Mouse (Mus musculus) left cerebral cortex, adult 8-10 months (tissue): ENCODE measurements around the gene Anks1. TPM values are rescaled to one million over a fixed set of nuclear protein-coding genes. Genes with fewer than 3 reads are reported as not detected.
"Not testable (repeated sequence)": the region's sequence is repeated elsewhere in the genome, so short reads cannot be mapped to it uniquely, and the experiment has no call there.

Source experiments
- DNase-seq, 2 experiments: peaks; one replicate each; pipeline ENCODE4 v3.0.0; 2022; ENCODE audit warnings: low spot score in 2 of 2
- total RNA-seq, 4 experiments: library from RNA; stranded (reverse); gene quantifications; 2 replicates each; pipeline ENCODE4 v1.2.4; 2022

The Anks1 gene
- total RNA-seq, 4 experiments from 2014 or later, result 36.3 to 39.2 (median 38.0) TPM

- no peak for DNase-seq
These were observed 87.2 kb downstream of the Anks1 start for GRCm38 (mm10) chr17:27996320-27996719.

- DNase-seq, result peak; percentile 55 to 82
These were observed 88.1 kb downstream of the Anks1 start for GRCm38 (mm10) chr17:27997212-27997611.

GRCm38 (mm10) chr17:27999683-28000273 lies 90.7 kb downstream of the Anks1 start:
- not testable (repeated sequence) for DNase-seq

GRCm38 (mm10) chr17:28000389-28000788 lies 91.3 kb downstream of the Anks1 start:
- no peak for DNase-seq

GRCm38 (mm10) chr17:28000851-28001250 lies 91.7 kb downstream of the Anks1 start:
- DNase-seq, result no peak

- DNase-seq, result peak in 1 of 2 experiments; percentile 60
These were observed 96.3 kb downstream of the Anks1 start for GRCm38 (mm10) chr17:28005393-28005792.

- DNase-seq, result no peak
These were observed 97.1 kb downstream of the Anks1 start for GRCm38 (mm10) chr17:28006208-28006607.

GRCm38 (mm10) chr17:28006611-28007010 lies 97.5 kb downstream of the Anks1 start:
- no peak for DNase-seq

GRCm38 (mm10) chr17:28007179-28007811 lies 98.2 kb downstream of the Anks1 start:
- DNase-seq, result no peak

GRCm38 (mm10) chr17:28007857-28008564 lies 98.9 kb downstream of the Anks1 start:
- DNase-seq, result no peak

GRCm38 (mm10) chr17:28008565-28008981 lies 99.5 kb downstream of the Anks1 start:
- peak in 1 of 2 experiments; percentile 50 for DNase-seq

- DNase-seq, result no peak
These were observed 100.1 kb downstream of the Anks1 start for GRCm38 (mm10) chr17:28009066-28009715.

- DNase-seq, result no peak
These were observed 100.6 kb downstream of the Anks1 start for GRCm38 (mm10) chr17:28009716-28010114.

GRCm38 (mm10) chr17:28010925-28011324 lies 101.8 kb downstream of the Anks1 start:
- no peak for DNase-seq

GRCm38 (mm10) chr17:28012851-28013250 lies 103.7 kb downstream of the Anks1 start:
- DNase-seq, result no peak

GRCm38 (mm10) chr17:28013259-28013875 lies 104.3 kb downstream of the Anks1 start:
- peak in 1 of 2 experiments; percentile 63 for DNase-seq

GRCm38 (mm10) chr17:28014449-28014848 lies 105.3 kb downstream of the Anks1 start:
- no peak for DNase-seq

GRCm38 (mm10) chr17:28015068-28015730 lies 106.1 kb downstream of the Anks1 start:
- no peak for DNase-seq

GRCm38 (mm10) chr17:28016056-28016797 lies 107.1 kb downstream of the Anks1 start:
- DNase-seq, result no peak

- DNase-seq, result no peak
These were observed 109.2 kb downstream of the Anks1 start for GRCm38 (mm10) chr17:28018344-28018743.
